Mouse (Mus musculus): Measurements from ENCODE around the gene Itpr2.

DNA sequence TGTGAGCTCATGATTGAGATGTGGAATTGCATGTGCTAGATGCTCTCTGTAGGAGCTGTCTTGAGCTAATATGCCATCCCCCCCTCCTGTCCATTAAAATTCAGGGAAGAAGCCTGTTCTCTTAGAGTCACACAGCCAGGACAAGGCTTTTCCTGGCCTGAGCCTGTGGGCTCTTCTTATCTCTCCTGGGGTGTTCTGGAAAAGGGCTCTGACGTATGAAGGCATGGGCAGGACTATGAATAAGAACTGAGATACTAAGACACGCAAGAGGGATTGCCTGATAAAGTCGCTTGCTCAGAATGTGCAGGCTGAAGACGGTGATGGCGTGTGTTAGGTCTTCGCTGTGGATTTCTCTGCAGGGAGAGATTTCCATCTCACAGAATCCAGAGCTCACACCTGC is 361.9 kb downstream of the Itpr2 start:
- TF ChIP-seq CTCF (IDR thresholded peaks at IDR 0.05; ENCODE audit: low read depth, low read length): no peak
- no peak for TF ChIP-seq POLR2A (IDR thresholded peaks at IDR 0.05; ENCODE audit: borderline replicate concordance, low read depth, low read length)
